Mouse (Mus musculus): ENCODE measurements around the gene Prss36. TPM values are rescaled to one million over a fixed set of nuclear protein-coding genes. Genes with fewer than 3 reads are reported as not detected.

Prss36 gene
- polyA plus RNA-seq (2015; fragmentation: Nextera tagmentation; extraction: Ambion mirVana), result 9.1 and 9.7 TPM in 2 replicates

- DNase-seq (ENCODE audit: low spot score), result peak; percentile 78
- Histone ChIP-seq H3K27ac (replicated peaks) (peak within 1 kb of the TSS; percentile 53), H3K4me3 (ENCODE audit: low read depth, low read length) (no peak within 1 kb of the TSS), H3K9me3 (ENCODE audit: control insufficient read depth, low read length) (no peaks in the 10 kb centered on the region), H3K27me3 (ENCODE audit: control insufficient read depth, insufficient read depth, low read length) (no peaks in the 10 kb centered on the region), H3K36me3 (ENCODE audit: control insufficient read depth, insufficient read depth, low read length) (no peaks in the 10 kb centered on the region), H3K4me1 (replicated peaks; ENCODE audit: control insufficient read depth, insufficient read depth) (no peaks in the 10 kb centered on the region), H3K4me2 (replicated peaks; ENCODE audit: low read depth) (no peak within 1 kb of the TSS), H3K9ac (ENCODE audit: low read length) (no peak within 1 kb of the TSS)
- TF ChIP-seq CTCF (IDR thresholded peaks at IDR 0.05; ENCODE audit: low read depth), result 0 out of 2 replicates have a peak, but pooled peaks have one; percentile 5
- no peak for TF ChIP-seq EP300 (optimal IDR thresholded peaks at IDR 0.05)
- peak; percentile 94 for ATAC-seq (ENCODE audit: low FRiP score, low TSS enrichment)
- 47% methylated on average over 6 of the region's 6 CpGs for WGBS
These were observed at the start of gene Prss36 for GRCm38 (mm10) chr7:127946470-127947023. Gene Prss36 (minus strand): TSS chr7:127946725.

- ATAC-seq (ENCODE audit: low FRiP score, low TSS enrichment) (peak; percentile 66), DNase-seq (ENCODE audit: low spot score) (peak; percentile 76)
- H3K4me1 ChIP-seq (replicated peaks; ENCODE audit: control insufficient read depth, insufficient read depth), result no peaks in the 10 kb centered on the region
- H3K36me3 ChIP-seq (ENCODE audit: control insufficient read depth, insufficient read depth, low read length), result peaks cover 3% of the 10 kb centered on the region; the same call in 1 of the 2 replicates
- peak within 1 kb of the TSS; percentile 55 for H3K9ac ChIP-seq (ENCODE audit: low read length)
- H3K27me3 ChIP-seq (ENCODE audit: control insufficient read depth, insufficient read depth, low read length), result no peaks in the 10 kb centered on the region
- TF ChIP-seq EP300 (optimal IDR thresholded peaks at IDR 0.05), result no peak
- no peak for TF ChIP-seq CTCF (IDR thresholded peaks at IDR 0.05; ENCODE audit: low read depth)
- peak within 1 kb of the TSS; percentile 41 for H3K4me3 ChIP-seq (ENCODE audit: low read depth, low read length)
- H3K9me3 ChIP-seq (ENCODE audit: control insufficient read depth, low read length), result no peaks in the 10 kb centered on the region
- 10% methylated on average over 18 of the region's 18 CpGs for WGBS
- peak within 1 kb of the TSS; percentile 90 for H3K27ac ChIP-seq (replicated peaks)
- H3K4me2 ChIP-seq (replicated peaks; ENCODE audit: low read depth), result peak within 1 kb of the TSS; percentile 58
These were observed 46.9 kb upstream of the Prss36 start, which contains the start of gene Pycard for GRCm38 (mm10) chr7:127993341-127993977. Gene Pycard (minus strand): TSS chr7:127993867.

- Histone ChIP-seq H3K4me3 (ENCODE audit: low read depth, low read length) (peak overlapping the region; percentile 41), H3K27ac (replicated peaks) (peak overlapping the region; percentile 90), H3K27me3 (ENCODE audit: control insufficient read depth, insufficient read depth, low read length) (no peaks in the 10 kb centered on the region), H3K4me1 (replicated peaks; ENCODE audit: control insufficient read depth, insufficient read depth) (no peaks in the 10 kb centered on the region), H3K36me3 (ENCODE audit: control insufficient read depth, insufficient read depth, low read length) (peaks cover 3% of the 10 kb centered on the region; the same call in 1 of the 2 replicates), H3K9me3 (ENCODE audit: control insufficient read depth, low read length) (no peaks in the 10 kb centered on the region), H3K9ac (ENCODE audit: low read length) (peak overlapping the region; percentile 55), H3K4me2 (replicated peaks; ENCODE audit: low read depth) (peak overlapping the region; percentile 58)
- peak; percentile 68 for ATAC-seq (ENCODE audit: low FRiP score, low TSS enrichment)
- WGBS, result 23% methylated on average over 5 of the region's 5 CpGs
- peak; percentile 47 for DNase-seq (ENCODE audit: low spot score)
- no peak for TF ChIP-seq CTCF (IDR thresholded peaks at IDR 0.05; ENCODE audit: low read depth)
- TF ChIP-seq EP300 (optimal IDR thresholded peaks at IDR 0.05), result no peak
These were observed 46.2 kb upstream of the Prss36 start for GRCm38 (mm10) chr7:127992488-127993340.

GRCm38 (mm10) chr7:127991643-127992487, 45.3 kb upstream of the Prss36 start:
- Histone ChIP-seq H3K4me1 (replicated peaks; ENCODE audit: control insufficient read depth, insufficient read depth) (no peaks in the 10 kb centered on the region), H3K4me3 (ENCODE audit: low read depth, low read length) (no peak overlapping the region), H3K27me3 (ENCODE audit: control insufficient read depth, insufficient read depth, low read length) (no peaks in the 10 kb centered on the region), H3K36me3 (ENCODE audit: control insufficient read depth, insufficient read depth, low read length) (peaks cover 6% of the 10 kb centered on the region; the same call in 1 of the 2 replicates), H3K9ac (ENCODE audit: low read length) (no peak overlapping the region), H3K4me2 (replicated peaks; ENCODE audit: low read depth) (peak overlapping the region; percentile 58), H3K27ac (replicated peaks) (peak overlapping the region; percentile 90), H3K9me3 (ENCODE audit: control insufficient read depth, low read length) (no peaks in the 10 kb centered on the region)
- 42% methylated on average over 6 of the region's 6 CpGs for WGBS
- peak; percentile 58 for ATAC-seq (ENCODE audit: low FRiP score, low TSS enrichment)
- peak; percentile 78 for TF ChIP-seq CTCF (IDR thresholded peaks at IDR 0.05; ENCODE audit: low read depth)
- no peak for TF ChIP-seq EP300 (optimal IDR thresholded peaks at IDR 0.05)
- DNase-seq (ENCODE audit: low spot score), result peak; percentile 85

- DNase-seq (ENCODE audit: low spot score) (no peak), ATAC-seq (ENCODE audit: low FRiP score, low TSS enrichment) (no peak)
- peaks cover 18% of the 10 kb centered on the region for H3K36me3 ChIP-seq (ENCODE audit: control insufficient read depth, insufficient read depth, low read length)
- no peaks in the 10 kb centered on the region for H3K4me1 ChIP-seq (replicated peaks; ENCODE audit: control insufficient read depth, insufficient read depth)
- no peak overlapping the region for H3K27ac ChIP-seq (replicated peaks)
- H3K9ac ChIP-seq (ENCODE audit: low read length), result no peak overlapping the region
- no peaks in the 10 kb centered on the region for H3K9me3 ChIP-seq (ENCODE audit: control insufficient read depth, low read length)
- H3K4me3 ChIP-seq (ENCODE audit: low read depth, low read length), result no peak overlapping the region
- H3K4me2 ChIP-seq (replicated peaks; ENCODE audit: low read depth), result no peak overlapping the region
- 81% methylated on average over 1 of the region's 1 CpGs for WGBS
- no peaks in the 10 kb centered on the region for H3K27me3 ChIP-seq (ENCODE audit: control insufficient read depth, insufficient read depth, low read length)
- TF ChIP-seq EP300 (optimal IDR thresholded peaks at IDR 0.05) (no peak), CTCF (IDR thresholded peaks at IDR 0.05; ENCODE audit: low read depth) (no peak)
These were observed 42.4 kb upstream of the Prss36 start for GRCm38 (mm10) chr7:127988904-127989303.

All from stomach, postnatal 0 days (tissue).